Mouse (Mus musculus) erythroblast, embryonic 14.5 days (primary cell): ENCODE measurements around the gene Axdnd1.

ENCODE experiments used
- GATA1 ChIP-seq: IDR thresholded peaks from 2 replicates; pipeline ENCODE4 v1.6.1; 2012; ENCODE audit warnings: low read length, inconsistent platforms, mixed read lengths
- TAL1 ChIP-seq: IDR thresholded peaks from 3 replicates; pipeline ENCODE4 v1.6.1; 2012; ENCODE audit warnings: low read length, inconsistent platforms, mixed read lengths

DNA sequence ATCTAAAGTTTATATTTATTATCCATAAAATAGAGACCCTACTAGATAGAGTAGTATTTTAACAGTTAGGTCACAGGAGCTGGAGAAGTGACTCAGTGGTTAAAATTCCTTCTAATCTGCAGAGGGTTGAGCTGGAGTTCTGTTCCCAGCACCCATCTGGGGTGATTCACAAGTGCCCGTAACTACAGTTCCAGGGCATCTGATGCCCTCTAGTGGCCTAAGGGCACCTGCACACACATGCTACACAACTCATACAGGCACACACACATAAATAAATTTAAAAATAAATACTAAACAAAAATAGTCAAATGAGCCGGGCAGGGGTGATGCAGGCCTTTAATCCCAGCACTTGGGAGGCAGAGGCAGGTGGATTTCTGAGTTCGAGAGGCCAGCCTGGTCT is 39.7 kb downstream of the Axdnd1 start:
- TF ChIP-seq TAL1 (no peak), GATA1 (no peak)
